Mouse (Mus musculus): ENCODE results near the gene Acad11.

- TF ChIP-seq POLR2A (IDR thresholded peaks at IDR 0.05; ENCODE audit: borderline replicate concordance, control insufficient read depth, low read depth, low read length) (no peak), CTCF (IDR thresholded peaks at IDR 0.05; ENCODE audit: control insufficient read depth, insufficient read depth, low read length) (no peak)
These were observed 23.4 kb upstream of the Acad11 start for GRCm38 (mm10) chr9:104039742-104040141.

Data from bone marrow, adult 2 months (tissue).